Mouse (Mus musculus) midbrain, embryonic 11.5 days (tissue): Measurements from ENCODE around the gene Mdm2. TPM values are rescaled to one million over a fixed set of nuclear protein-coding genes. Genes with fewer than 3 reads are reported as not detected.

ENCODE experiments used
- ATAC-seq: fragments of 200-750 bp; cut with Nextera tagmentation; 2 replicates; pipeline ENCODE4 v1.8.0; 2017; ENCODE audit warnings: moderate TSS enrichment, moderate library complexity; ENCODE audit not compliant: low FRiP score
- DNase-seq: peaks from one replicate; pipeline ENCODE4 v3.0.0; 2015; ENCODE audit warnings: low spot score; ENCODE audit errors: missing footprints
- H3K27ac ChIP-seq: fragments of 300-500 bp; sonication (generic); 2 replicates; pipeline ENCODE4 v1.5.1; 2014; ENCODE audit warnings: low read depth, low read length
- H3K27me3 ChIP-seq: fragments of 300-500 bp; sonication (generic); 2 replicates; pipeline ENCODE4 v1.6.1; 2014; ENCODE audit warnings: mild to moderate bottlenecking, low read length, moderate library complexity, mixed read lengths; ENCODE audit not compliant: control insufficient read depth, insufficient read depth
- H3K36me3 ChIP-seq: fragments of 300-500 bp; sonication (generic); 2 replicates; pipeline ENCODE4 v1.6.1; 2014; ENCODE audit warnings: mild to moderate bottlenecking, low read length, moderate library complexity, mixed read lengths; ENCODE audit not compliant: control insufficient read depth, insufficient read depth
- H3K4me1 ChIP-seq: fragments of 300-500 bp; sonication (generic); 2 replicates; pipeline ENCODE4 v1.6.1; 2014; ENCODE audit warnings: low read length; ENCODE audit not compliant: control insufficient read depth, insufficient read depth
- H3K4me2 ChIP-seq: fragments of 300-500 bp; sonication (generic); 2 replicates; pipeline ENCODE4 v1.6.1; 2014; ENCODE audit warnings: mild to moderate bottlenecking, moderate library complexity
- H3K4me3 ChIP-seq: fragments of 300-500 bp; sonication (generic); 2 replicates; pipeline ENCODE4 v1.5.1; 2014; ENCODE audit warnings: low read depth, low read length
- H3K9ac ChIP-seq: fragments of 300-500 bp; sonication (generic); 2 replicates; pipeline ENCODE4 v1.6.1; 2014; ENCODE audit warnings: low read length
- H3K9me3 ChIP-seq: fragments of 300-500 bp; sonication (generic); 2 replicates; pipeline ENCODE4 v1.6.1; 2016; ENCODE audit warnings: low read length; ENCODE audit not compliant: control insufficient read depth
- WGBS: fragments of 180-500 bp; shearing (Covaris S2); extraction: QIAGEN DNeasy Blood & Tissue Kit; methylation state at CpG from one replicate; pipeline ENCODE4 v1.1.7; 2014; 5-methylcytosine and 5-hydroxymethylcytosine counted together
- polyA plus RNA-seq: library from polyadenylated mRNA; unstranded; fragments of >200 nt; fragmentation: Nextera tagmentation; extraction: Ambion mirVana; gene quantifications from 2 replicates; pipeline ENCODE4 v1.2.1, GENCODE M21; 2014

The Mdm2 gene
- polyA plus RNA-seq, 1 experiment from 2014 or later = 67.5 TPM

DNA sequence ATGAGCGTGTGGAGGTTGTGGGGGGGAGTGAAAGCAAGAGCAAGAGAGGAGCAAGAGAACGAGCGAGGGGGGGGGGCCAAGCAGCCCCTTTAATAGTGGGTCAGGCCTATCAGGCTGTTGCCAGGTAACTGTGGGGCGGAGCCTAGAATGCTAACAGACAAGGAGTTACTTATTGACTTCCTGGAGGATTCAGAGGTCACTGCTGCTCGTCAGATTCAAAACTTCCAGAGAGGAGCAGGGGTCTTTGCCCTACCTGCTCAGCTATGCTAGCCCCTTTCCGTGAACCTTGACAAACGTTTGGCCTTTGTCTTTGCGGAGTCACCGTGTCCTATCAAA, 46.7 kb downstream of the Mdm2 start:
- H3K4me2 ChIP-seq = 0 out of 2 replicates have a peak overlapping the region, but pooled peaks have one; percentile 15
- H3K27ac ChIP-seq = no peak overlapping the region
- no peaks in the 10 kb centered on the region for H3K27me3 ChIP-seq
- ATAC-seq (peak; percentile 27; the same call in 1 of the 2 replicates), DNase-seq (no peak)
- no peaks in the 10 kb centered on the region for H3K9me3 ChIP-seq
- H3K9ac ChIP-seq = no peak overlapping the region
- peaks cover 2% of the 10 kb centered on the region; the same call in 1 of the 2 replicates for H3K4me1 ChIP-seq
- WGBS = 23% methylated on average over 9 of the region's 9 CpGs
- no peaks in the 10 kb centered on the region for H3K36me3 ChIP-seq
- H3K4me3 ChIP-seq = no peak overlapping the region

DNA sequence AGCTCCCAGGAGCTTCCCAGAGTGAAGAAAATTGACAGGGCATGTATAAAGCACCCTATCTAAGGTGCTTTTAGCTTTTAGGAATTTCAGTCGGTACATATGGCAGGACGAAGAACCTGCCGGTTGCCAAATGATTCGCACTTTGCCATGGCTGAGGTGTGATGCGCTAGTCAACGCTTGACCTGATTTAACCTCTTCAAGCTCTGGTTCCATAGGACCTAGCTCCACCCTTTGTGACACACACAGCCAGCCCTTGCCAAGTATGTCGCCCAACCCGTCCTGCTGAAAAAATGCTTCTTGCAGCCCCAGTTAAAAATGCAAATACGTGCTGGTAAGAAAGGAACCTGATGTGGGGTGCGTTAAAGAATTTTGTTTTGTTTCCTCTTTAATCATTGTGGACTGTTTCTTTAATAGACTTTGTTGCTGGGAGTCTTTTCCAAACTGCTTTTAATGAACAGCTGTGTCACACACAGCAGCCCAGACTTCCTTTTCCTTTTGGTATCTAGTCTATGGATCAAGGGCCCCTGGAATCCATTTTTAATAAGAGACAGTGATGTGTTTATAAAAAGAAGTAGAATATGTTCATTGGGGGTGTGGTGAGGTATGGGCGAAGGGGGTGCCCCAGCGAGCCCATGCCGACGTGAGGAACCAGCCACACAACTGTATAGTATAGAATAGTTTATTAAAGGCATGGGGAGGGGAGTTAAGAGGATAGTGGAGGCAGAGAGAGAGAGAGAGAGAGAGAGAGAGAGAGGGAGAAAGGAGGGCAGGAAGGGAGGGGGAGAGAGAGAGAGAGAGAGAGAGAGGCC, 47.3 kb downstream of the Mdm2 start:
- no peak overlapping the region for H3K4me2 ChIP-seq
- no peak for DNase-seq
- ATAC-seq = no peak
- H3K27me3 ChIP-seq = no peaks in the 10 kb centered on the region
- H3K4me1 ChIP-seq = peaks cover 2% of the 10 kb centered on the region; the same call in 1 of the 2 replicates
- H3K27ac ChIP-seq = no peak overlapping the region
- WGBS = 80% methylated on average over 14 of the region's 14 CpGs
- no peaks in the 10 kb centered on the region for H3K36me3 ChIP-seq
- H3K9me3 ChIP-seq = no peaks in the 10 kb centered on the region
- H3K9ac ChIP-seq = no peak overlapping the region
- H3K4me3 ChIP-seq = no peak overlapping the region

DNA sequence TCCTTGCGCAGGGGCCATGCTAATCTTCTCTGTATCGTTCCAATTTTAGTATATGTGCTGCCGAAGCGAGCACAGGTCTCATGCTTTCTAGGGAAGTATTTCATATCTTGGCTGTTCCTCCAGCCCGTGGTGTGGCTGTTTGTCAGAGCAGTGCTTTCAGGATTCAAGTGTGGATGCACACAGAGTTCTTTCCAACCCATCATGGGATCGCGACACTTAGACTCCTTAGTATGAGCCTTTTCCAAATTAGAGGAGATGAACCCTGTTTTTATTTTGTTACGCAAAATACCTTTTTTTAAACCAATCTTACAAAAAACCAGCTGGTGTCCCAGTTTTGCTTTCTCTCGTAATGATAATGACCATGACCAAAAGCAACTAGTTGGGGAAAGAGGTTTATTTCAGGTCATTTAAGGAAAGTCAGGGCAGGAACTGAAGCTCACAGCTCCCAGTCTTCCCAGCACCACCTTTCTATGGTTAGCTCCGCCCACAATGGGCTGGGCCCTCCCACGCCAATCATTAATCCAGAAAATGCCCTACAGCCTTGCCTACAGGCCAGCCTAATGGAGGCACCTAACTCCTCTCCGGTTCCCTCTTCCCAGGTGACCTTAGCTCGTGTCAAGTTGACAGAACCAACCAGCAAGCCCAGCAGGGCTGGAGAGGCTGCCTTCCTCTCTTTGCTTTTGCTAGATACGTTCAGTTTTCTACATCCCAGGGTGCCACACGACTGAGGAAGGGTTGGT, 48.1 kb downstream of the Mdm2 start:
- no peaks in the 10 kb centered on the region for H3K9me3 ChIP-seq
- no peak for ATAC-seq
- whole genome bisulfite sequencing = 83% methylated on average over 15 of the region's 15 CpGs
- no peak overlapping the region for H3K27ac ChIP-seq
- H3K4me1 ChIP-seq = peaks cover 2% of the 10 kb centered on the region; the same call in 1 of the 2 replicates
- H3K4me3 ChIP-seq = no peak overlapping the region
- no peaks in the 10 kb centered on the region for H3K36me3 ChIP-seq
- DNase-seq = no peak
- no peaks in the 10 kb centered on the region for H3K27me3 ChIP-seq
- no peak overlapping the region for H3K9ac ChIP-seq
- H3K4me2 ChIP-seq = no peak overlapping the region

DNA sequence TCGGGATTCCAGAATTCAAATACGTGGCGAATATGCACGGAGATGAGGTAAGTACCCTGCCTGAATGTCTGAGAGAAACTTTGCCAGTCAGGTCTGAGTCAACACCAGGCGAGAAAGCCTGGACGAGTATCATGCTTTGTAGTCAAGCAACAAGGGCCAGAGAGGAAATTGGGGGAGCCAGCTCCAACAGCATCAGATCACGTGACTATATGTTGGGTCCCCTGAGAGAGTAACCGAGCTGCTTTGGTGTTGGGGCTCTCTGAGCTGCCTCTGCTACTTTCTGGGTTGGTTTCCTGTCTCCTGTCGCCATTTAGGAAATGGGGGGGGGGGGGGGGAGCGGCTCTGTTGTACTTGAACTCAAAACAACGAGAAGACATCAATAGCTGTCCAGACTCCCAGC, 50.7 kb downstream of the Mdm2 start:
- no peak overlapping the region for H3K4me3 ChIP-seq
- no peak for ATAC-seq
- no peak overlapping the region for H3K4me2 ChIP-seq
- H3K4me1 ChIP-seq = peaks cover 2% of the 10 kb centered on the region; the same call in 1 of the 2 replicates
- no peak overlapping the region for H3K9ac ChIP-seq
- no peaks in the 10 kb centered on the region for H3K9me3 ChIP-seq
- no peaks in the 10 kb centered on the region for H3K27me3 ChIP-seq
- H3K27ac ChIP-seq = no peak overlapping the region
- H3K36me3 ChIP-seq = no peaks in the 10 kb centered on the region
- WGBS = 70% methylated on average over 11 of the region's 11 CpGs
- DNase-seq = no peak

DNA sequence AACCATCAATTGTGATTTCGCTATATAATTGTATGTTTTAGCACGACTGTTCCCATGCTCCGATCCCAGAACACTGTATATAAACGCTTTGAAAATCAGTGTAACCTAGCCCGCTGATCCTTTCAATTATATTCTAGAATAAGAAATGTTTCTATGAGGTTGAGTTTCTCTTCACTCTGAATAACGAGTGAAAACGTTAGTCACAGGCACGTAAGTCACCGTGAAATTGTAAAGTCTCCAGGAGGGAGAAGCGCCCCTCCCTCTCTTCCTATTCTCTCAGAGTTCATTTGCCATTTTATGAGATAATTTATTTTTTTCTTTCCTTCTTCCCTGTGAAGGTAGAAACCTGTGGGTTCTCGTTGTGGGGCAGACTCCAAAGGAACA, 51.1 kb downstream of the Mdm2 start:
- Histone ChIP-seq H3K4me3 (no peak overlapping the region), H3K4me2 (no peak overlapping the region), H3K27me3 (no peaks in the 10 kb centered on the region), H3K27ac (no peak overlapping the region), H3K9ac (no peak overlapping the region), H3K36me3 (no peaks in the 10 kb centered on the region), H3K4me1 (peaks cover 2% of the 10 kb centered on the region; the same call in 1 of the 2 replicates), H3K9me3 (no peaks in the 10 kb centered on the region)
- no peak for DNase-seq
- no peak for ATAC-seq
- 70% methylated on average over 11 of the region's 11 CpGs for WGBS

DNA sequence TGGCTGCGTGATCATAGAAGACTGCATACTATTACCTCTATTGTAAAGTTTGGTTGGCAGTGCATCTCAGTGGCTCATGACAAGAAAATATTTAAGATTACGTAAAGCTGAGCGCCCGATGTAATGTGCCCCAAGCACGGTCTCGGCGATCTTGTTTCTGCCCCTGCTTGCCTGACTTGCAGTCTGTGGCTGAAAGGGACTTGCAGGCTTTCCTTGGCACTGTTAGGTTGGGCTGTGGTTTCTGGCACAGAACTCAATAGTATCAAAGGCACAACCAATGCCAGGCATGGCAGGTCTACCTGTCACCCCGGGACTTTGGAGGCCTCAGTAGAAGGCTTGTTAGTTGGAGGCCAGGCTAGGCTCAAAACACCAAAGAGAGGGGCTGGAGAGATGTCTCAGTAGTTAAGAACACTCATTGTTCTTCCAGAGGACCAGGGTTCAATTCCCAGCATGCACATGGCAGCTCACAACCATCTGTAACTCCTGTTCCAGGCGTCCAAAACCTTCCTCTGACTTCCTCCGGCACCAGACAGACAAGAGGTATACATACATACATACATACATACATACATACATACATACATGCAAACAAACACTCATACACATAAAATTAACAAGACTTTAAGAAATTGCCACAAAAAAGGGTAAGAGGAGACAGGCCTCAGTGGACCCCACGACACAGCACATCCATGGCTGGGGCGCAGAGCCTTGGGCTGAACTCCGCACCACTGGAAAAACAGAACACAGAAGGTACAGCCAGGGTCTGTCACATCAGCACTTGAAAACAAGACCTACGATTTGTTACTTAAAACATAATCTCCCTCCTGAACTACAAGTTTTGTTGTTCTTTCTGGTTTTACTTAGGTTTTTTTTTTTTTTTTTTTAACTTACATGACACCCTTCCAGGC, 51.8 kb downstream of the Mdm2 start:
- 94% methylated on average over 14 of the region's 14 CpGs for WGBS
- peaks cover 2% of the 10 kb centered on the region; the same call in 1 of the 2 replicates for H3K4me1 ChIP-seq
- H3K27ac ChIP-seq = no peak overlapping the region
- no peak overlapping the region for H3K9ac ChIP-seq
- DNase-seq (no peak), ATAC-seq (no peak)
- H3K27me3 ChIP-seq = no peaks in the 10 kb centered on the region
- H3K4me2 ChIP-seq = no peak overlapping the region
- H3K9me3 ChIP-seq = no peaks in the 10 kb centered on the region
- no peak overlapping the region for H3K4me3 ChIP-seq
- no peaks in the 10 kb centered on the region for H3K36me3 ChIP-seq

DNA sequence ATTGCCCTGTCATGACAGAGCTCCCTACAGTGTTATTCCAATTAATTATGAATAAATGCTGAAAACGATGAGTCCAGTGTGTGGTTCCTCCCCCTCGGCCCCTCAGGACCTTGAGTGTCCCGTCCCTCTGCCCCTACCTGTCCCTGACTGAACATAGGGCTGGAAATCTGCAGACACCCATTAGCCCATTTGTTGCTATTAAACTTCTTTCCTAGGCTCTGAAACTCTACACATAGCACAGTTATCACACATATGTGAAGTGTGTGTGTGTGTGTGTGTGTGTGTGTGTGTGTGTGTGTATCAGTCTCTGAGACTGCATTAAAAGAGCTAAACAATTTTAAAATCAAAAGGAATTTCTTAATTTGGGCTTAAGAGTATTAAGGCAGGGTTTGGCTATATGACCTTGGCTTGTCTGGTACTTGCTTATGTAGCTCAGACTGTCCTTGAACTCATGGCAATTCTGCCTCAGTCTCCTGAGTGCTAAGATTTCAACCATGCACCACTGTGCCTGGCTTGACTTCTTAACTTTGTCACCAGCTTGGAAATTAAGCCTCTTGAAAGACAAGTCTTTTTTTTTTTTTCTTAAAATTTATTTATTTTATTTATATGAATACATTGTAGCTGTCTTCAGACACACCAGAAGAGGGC, 52.8 kb downstream of the Mdm2 start:
- 89% methylated on average over 3 of the region's 3 CpGs for WGBS
- Histone ChIP-seq H3K4me2 (no peak overlapping the region), H3K9ac (no peak overlapping the region), H3K9me3 (no peaks in the 10 kb centered on the region), H3K27ac (no peak overlapping the region), H3K27me3 (no peaks in the 10 kb centered on the region), H3K4me1 (peaks cover 2% of the 10 kb centered on the region; the same call in 1 of the 2 replicates), H3K36me3 (no peaks in the 10 kb centered on the region), H3K4me3 (no peak overlapping the region)
- DNase-seq = no peak
- no peak for ATAC-seq

DNA sequence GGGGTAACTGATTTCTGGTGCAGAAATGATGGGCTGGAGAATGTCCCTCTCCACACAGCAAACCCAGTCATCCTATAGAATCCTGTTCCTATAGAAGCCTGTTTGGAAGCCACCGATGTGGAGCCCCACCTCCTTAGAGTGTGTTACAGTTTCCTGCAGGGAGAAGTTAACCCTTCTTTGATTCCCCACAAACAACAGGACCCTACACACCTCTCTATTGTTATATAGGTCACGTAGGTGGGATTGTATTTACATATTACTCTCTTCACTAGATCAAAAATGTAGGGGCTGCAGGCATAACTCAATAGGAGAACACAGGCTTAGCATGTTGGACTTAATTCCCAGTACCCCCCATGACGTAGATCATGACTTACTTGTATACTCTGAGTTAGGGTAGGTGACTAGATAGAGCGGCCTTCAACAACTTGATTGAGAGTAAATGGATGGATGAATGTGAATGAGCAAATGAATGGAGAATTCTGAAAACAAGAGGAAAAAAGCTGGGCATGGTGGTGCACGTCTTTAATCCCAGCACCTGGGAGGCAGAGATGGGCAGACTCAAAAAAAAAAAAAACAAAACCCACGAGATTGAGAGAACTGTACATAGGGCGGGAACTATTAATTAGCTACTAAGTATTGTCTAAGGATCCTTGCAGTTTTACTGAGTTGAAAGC, 53.4 kb downstream of the Mdm2 start:
- Histone ChIP-seq H3K27ac (no peak overlapping the region), H3K9me3 (no peaks in the 10 kb centered on the region), H3K4me1 (peaks cover 2% of the 10 kb centered on the region; the same call in 1 of the 2 replicates), H3K4me3 (no peak overlapping the region), H3K4me2 (no peak overlapping the region), H3K36me3 (no peaks in the 10 kb centered on the region), H3K9ac (no peak overlapping the region), H3K27me3 (no peaks in the 10 kb centered on the region)
- WGBS = 81% methylated on average over 7 of the region's 7 CpGs
- no peak for ATAC-seq
- DNase-seq = no peak
